Mouse (Mus musculus) right cerebral cortex, postnatal 14 days (tissue): ENCODE results near the gene Ggact.

Experiments
- DNase-seq: peaks from one replicate; pipeline ENCODE4 v3.0.0; 2022

The Ggact gene

GRCm38 (mm10) chr14:122913657-122914056, at the start of gene Ggact:
Ggact (minus strand) TSS chr14:122913757.
- DNase-seq, result no peak

- DNase-seq, result peak; percentile 80
Observed at GRCm38 (mm10) chr14:122957941-122958340, 44.4 kb upstream of the Ggact start.

GRCm38 (mm10) chr14:122953331-122953730, 39.8 kb upstream of the Ggact start:
- DNase-seq, result peak; percentile 65

- no peak for DNase-seq
Observed at GRCm38 (mm10) chr14:122952556-122952955, 39.0 kb upstream of the Ggact start.

- DNase-seq, result no peak
Observed at GRCm38 (mm10) chr14:122951676-122952445, 38.3 kb upstream of the Ggact start.

- no peak for DNase-seq
Observed at GRCm38 (mm10) chr14:122950915-122951314, 37.4 kb upstream of the Ggact start.

- DNase-seq, result no peak
Observed at GRCm38 (mm10) chr14:122943475-122943853, 29.9 kb upstream of the Ggact start.

GRCm38 (mm10) chr14:122942757-122943474, 29.4 kb upstream of the Ggact start:
- DNase-seq, result no peak

GRCm38 (mm10) chr14:122936460-122936859, 22.9 kb upstream of the Ggact start:
- no peak for DNase-seq

GRCm38 (mm10) chr14:122920011-122920410, 6.5 kb upstream of the Ggact start:
- DNase-seq, result no peak

GRCm38 (mm10) chr14:122917676-122918075, 4.1 kb upstream of the Ggact start:
- no peak for DNase-seq

- peak; percentile 63 for DNase-seq
Observed at GRCm38 (mm10) chr14:122912812-122913498, 602 bp downstream of the Ggact start.

GRCm38 (mm10) chr14:122912137-122912536, 1.4 kb downstream of the Ggact start:
- DNase-seq, result no peak

GRCm38 (mm10) chr14:122911265-122911664, 2.3 kb downstream of the Ggact start:
- DNase-seq, result no peak

GRCm38 (mm10) chr14:122909368-122910091, 4.0 kb downstream of the Ggact start:
- no peak for DNase-seq

GRCm38 (mm10) chr14:122908075-122908474, 5.5 kb downstream of the Ggact start:
- DNase-seq, result no peak

GRCm38 (mm10) chr14:122905007-122905406, 8.6 kb downstream of the Ggact start:
- no peak for DNase-seq

- DNase-seq, result no peak
Observed at GRCm38 (mm10) chr14:122903923-122904351, 9.6 kb downstream of the Ggact start.

GRCm38 (mm10) chr14:122902884-122903283, 10.7 kb downstream of the Ggact start:
- DNase-seq, result peak; percentile 42

GRCm38 (mm10) chr14:122902136-122902535, 11.4 kb downstream of the Ggact start:
- peak; percentile 34 for DNase-seq

- DNase-seq, result no peak
Observed at GRCm38 (mm10) chr14:122901715-122902114, 11.8 kb downstream of the Ggact start.

- DNase-seq, result no peak
Observed at GRCm38 (mm10) chr14:122901177-122901576, 12.4 kb downstream of the Ggact start.

GRCm38 (mm10) chr14:122900679-122901078, 12.9 kb downstream of the Ggact start:
- peak; percentile 23 for DNase-seq
